Mouse (Mus musculus) layer of hippocampus, postnatal 10 days (tissue): ENCODE data around the gene Dhx35. TPM values are rescaled to one million over a fixed set of nuclear protein-coding genes. Genes with fewer than 3 reads are reported as not detected.
A peak's percentile ranks its signal among the peaks of the same experiment; 100 is the strongest.

ENCODE experiments used
- DNase-seq, 2 experiments: peaks; one replicate each; pipeline ENCODE4 v3.0.0; 2021; ENCODE audit warnings: low spot score in 2 of 2
- long read RNA-seq: library from polyadenylated mRNA; stranded (forward); transcript quantifications from one replicate; pipeline ENCODE4 v2.0.0, GENCODE M21; 2023
- total RNA-seq, 2 experiments: library from RNA; stranded (reverse); gene quantifications; 2 replicates each; pipeline ENCODE4 v1.2.3; 2021

The Dhx35 gene
- total RNA-seq, result 10 to 100 TPM; 21.6 to 21.7 TPM
- long read RNA-seq, transcript Dhx35-202 (22 exons, 3,284 nt), result major isoform, 6 of 17 reads
- long read RNA-seq, partial matches to known transcripts, result 1 of 17 reads
- long read RNA-seq, other reads (novel, unspliced or antisense), result 9 of 17 reads

DNA sequence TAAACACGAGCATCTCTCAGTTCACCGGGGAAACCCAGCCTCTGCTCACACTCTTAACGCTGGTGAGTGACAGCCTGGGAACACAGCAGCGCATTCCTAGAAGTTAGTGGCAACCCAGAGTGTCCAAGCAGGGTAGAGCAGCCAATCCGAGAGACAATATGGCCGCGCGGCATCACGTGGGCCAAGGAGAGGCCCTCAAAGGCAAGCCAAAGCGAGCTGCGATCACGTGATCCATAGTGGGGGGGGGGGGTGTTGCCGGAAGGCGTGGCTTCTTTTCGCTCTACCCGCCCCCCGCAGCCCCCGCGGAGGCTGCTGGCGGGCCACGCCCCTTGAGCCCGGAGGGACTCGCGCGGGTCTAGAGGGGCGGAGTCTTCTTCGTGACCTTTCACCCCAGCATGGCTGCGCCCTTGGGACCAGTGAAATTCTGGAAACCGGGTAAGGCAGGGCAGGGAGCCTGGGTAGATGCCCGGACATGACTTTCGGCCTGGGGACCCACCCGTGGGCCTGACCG, at the start of gene Dhx35:
Dhx35 (plus strand) TSS at position 314 of the 511 bp plus-strand sequence.
- peak; percentile 88 to 92 for DNase-seq

DNA sequence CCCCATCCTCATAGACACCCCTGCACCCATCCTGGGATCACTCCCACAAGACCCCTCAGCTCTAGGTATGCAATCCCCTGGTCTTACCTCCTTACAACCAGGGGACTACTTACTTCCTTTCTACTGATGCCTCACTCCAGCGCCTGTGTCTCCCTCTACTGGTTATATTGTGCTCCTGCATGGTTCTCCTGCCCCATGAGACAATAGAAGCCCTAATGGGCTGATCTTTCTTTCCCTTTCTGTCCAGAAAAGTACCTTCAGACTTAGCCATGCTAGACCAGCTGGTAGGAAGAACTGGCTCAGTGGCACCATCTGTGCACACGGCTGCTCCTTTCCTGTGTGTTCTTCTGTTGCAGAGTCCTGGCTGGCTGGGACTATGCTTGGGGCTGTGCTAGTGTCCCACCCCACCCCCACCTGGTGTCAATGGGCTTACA, 49.5 kb upstream of the Dhx35 start:
- DNase-seq, result peak; percentile 56 to 63

DNA sequence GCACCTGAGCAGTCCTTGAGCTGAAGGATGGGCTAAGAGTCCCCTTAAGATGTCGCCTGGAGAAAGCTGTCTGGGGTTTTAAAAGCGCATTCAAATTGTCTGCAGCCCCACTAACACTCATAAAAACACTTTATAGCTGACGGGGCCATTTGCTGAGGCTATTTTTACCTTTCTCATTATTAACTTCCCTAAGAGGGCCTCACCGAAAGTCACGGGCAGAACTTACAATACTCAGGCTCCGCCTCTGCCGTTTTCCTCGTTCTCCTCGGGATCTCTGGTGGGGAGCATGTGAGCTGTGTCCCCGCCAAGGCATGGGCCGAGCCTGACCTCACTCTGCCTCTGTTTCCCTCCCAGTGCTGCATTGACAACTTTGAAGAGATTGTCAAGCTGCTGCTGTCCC, 48.4 kb upstream of the Dhx35 start:
- DNase-seq, result no peak

DNA sequence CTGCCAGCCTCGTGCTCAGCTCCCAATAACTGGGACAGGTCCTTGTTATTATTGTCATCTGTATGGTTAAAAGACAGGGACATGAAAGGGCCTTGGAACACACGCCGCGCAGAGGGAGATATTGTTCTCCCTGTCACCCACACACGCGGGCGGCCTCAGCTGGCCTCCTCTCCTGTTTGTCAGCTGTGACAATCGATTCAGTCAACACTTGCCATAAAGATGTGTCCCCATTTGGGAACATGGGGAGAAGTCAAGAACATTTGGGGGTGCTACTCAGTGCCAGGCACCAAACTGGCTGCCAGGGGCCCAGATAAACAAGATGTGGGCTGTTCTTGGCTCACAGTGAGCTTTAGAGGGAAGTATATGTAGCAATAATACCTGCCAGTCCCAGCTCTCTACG, 45.2 kb upstream of the Dhx35 start:
- DNase-seq, result peak; percentile 30 to 46

DNA sequence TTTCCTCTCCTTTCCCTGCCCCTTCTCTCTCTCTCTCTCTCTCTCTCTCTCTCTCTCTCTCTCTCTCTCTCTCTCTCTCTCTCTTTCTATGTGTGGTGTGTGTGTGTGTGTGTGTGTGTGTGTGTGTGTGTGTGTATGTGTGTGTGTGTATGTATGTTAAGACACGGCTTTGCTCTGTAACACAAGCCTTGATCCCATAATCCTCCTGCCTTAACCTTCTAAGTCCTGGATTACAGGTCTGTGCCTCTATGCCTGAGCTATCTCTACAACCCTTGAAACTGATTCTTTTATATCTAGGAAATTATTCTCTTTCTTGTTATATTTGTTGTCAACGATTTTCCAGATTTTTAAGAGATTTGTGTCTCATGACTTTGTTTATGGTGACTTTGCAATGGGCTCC, 34.4 kb upstream of the Dhx35 start:
- no peak for DNase-seq

DNA sequence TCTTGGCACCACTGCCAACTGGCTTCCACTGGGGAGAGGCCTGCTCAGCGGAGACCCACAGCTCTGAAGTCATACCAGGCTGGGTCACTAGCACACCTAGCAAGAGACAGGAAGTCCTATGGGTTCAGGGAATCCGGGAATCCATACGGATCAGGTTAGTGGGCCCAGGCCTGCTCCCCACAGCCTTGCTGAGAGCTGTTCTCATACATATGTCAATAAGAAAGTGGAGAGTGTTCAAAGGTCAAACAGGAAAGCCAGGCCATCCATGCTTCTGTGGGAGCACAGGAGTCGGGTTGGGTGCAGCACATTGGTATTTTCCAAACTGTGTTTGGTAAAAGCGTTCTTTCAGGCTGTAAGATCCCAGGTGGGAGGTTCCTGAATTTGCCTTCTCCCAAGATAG, 32.3 kb upstream of the Dhx35 start:
- DNase-seq, result no peak

DNA sequence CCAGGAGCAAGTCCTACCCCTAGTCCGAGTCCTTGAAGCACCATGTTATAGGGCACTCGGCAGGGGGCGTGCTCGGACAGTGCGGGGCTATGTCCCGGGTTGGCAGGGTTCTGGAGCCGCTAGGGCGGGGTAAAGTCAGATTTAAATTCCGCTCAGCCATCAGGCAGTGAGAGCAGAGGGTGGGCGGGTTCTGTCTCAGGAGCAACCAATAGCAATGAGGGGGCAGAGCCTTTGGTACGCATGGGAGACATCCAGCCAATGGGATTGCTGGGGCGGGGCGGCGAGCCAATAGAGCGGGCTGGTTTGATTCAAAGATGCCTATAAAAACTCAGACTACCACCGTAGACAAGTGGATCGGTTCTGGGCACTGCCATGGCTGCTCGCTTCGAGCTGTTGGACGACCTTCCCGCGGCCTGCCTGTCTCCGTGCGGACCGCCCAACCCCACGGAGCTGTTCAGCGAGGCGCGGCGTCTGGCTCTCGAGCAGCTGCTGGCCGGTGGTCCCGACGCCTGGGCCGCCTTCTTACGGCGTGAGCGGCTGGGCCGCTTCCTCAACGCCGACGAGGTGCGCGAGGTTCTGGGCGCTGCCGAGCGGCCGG, 26.8 kb upstream of the Dhx35 start, which contains the start of gene Fam83d:
Fam83d (plus strand) TSS at position 352 of the 598 bp plus-strand sequence.
- DNase-seq, result peak; percentile 97

DNA sequence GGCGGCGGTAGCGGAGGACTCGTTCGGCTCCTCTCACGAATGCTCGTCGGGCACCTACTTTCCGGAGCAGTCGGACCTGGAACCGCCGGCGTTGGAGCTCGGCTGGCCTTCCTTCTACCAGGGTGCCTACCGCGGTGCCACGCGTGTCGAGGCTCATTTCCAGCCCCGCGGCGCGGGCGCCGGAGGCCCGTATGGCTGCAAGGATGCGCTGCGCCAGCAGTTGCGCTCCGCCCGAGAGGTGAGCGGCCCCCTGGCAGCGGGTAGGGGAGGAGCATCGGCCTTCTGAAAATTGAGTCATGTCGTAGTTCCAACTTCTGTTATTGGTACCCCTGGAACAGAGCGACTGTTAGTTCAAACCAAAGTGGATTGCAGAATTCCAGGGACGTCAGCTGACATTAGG, 26.3 kb upstream of the Dhx35 start:
- no peak for DNase-seq

DNA sequence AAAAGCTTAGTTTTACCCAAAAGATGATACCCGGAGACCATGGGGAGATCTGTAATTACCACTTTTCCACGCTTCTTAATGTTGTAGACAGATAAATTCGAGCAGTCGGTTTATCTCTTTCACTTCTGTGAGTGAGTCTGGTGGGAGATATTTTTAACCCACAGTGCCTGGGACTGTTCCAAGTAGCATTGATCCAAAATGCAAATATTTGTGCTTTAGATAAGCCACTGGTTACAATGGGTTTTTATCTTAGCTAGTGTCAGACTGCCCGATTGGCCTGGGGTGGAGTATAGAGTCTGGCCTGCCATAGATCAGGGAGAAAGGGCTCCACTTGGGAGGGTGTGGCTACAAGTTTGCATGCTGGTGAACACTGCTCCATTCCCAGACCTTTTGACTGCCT, 25.8 kb upstream of the Dhx35 start:
- no peak for DNase-seq

DNA sequence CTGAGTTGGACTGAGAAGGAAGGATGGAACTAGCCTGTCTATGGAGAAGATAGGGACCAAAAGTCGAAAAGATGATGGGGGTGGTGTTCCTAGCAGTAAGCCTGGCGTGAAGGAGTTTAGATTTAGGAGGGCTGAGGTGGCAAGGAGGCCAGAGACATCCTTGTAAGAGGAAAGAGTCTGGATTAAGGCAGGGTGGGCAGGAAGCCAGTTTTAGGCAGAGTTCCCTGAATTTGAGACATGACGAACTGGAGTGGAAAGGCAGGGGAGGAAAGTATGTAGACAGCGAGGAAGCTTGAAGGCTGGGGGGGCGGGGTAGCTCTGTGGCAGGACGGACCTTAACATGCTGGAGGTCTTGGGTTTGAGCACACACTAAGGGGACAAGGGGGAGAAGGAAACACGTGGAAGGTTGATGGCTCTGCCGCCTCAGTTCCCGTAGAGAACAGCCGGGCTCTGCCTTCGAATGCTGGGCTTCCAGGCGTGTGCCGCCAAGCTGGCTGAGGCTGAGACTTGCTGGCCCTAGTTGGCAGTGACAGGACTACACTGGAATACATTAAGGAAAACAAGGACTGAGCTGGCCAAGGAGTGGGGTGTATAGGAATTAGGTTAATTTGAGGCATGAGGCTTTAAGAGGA, 24.4 kb upstream of the Dhx35 start:
- DNase-seq, result no peak

DNA sequence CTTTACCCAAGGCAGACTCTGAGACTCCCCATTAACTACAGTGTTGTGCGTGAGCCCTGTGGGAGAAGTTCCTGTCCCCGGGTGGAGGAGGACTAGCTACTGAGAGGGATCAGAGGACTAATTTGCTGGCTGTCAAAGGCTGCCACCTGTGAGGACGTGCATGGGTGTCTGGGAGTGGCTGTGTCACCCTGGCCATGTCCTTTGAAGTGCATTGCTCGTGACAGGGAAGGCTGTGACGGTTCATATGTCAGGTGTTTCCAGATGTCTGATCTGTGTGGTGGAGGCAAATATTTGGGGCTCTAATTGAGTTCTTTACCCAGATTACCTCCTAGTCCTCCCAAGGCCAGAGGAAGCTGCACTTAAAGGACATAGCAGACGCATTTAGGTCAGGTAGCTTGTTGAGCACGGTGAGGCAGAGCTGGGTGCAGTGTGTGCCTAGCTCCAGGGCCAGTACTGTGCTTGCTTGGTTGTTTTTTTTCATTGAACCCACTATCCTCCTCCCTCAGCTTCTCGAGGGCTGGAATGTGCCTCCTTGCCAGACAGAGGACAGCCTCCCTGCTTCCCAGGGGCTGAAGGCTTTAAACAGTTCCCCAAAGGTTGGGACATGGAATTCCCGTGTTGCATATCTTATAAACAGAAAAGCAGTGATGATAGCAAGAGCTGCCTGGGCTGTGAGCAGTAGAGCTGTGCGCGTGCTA, 23.4 kb upstream of the Dhx35 start:
- no peak for DNase-seq

DNA sequence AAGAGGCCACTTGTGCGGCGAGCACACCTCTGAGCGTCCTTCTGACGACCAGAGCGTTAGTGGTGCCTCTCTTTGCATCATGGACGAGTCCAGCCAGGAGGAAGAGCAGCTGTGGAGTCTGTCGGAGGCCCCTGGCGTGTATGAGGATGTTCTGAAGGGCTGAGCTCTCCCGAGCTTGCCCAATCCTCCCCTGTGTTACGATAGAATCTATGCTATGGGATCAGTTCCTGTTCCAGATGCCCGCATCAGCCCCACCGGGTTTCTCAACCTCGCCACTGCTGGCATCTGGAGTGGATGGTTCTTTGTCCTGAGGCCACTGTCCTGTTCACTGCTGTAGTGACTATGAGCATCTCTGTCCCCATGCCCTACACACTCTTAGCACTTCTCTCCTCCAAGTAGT, 21.8 kb upstream of the Dhx35 start:
- DNase-seq, result no peak

DNA sequence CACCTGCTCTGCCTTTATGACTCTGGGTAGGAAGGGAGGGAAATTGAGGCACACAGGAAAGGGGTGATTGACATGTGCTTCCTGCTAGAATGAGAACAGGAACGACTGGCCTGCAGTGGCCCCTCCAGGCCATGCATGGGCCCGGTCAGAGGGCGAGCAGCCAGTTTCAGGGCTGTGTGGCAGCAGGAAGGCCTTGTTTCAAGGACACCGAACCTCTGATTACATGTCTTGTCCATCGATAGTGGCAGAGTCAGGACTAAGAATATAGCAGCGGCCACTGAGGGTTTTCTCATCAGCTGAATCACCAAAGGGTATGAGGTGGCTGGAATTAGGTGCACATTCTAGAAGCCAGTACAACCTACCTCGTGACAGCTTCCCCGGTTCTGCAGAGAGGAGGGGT, 19.7 kb upstream of the Dhx35 start:
- no peak for DNase-seq

DNA sequence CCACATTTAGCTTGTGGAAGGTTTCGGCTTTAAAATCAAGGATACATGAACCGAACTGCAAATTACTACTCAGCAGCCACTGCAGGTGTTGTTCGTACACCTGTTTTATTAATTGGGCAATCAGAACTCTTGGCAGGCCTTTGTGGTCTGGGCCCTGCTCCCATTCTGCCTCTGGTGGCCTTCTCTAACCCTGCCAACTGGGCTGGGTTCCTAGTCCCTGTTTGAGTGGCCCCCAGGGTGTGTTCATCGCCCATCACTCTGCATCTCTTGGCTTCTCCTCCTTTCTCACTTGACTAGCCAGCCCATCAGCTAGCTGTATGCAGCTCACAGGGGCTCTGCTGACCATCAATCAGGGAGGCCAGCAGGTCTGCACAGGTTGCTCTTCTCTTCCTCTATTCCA, 17.9 kb upstream of the Dhx35 start:
- DNase-seq, result no peak

DNA sequence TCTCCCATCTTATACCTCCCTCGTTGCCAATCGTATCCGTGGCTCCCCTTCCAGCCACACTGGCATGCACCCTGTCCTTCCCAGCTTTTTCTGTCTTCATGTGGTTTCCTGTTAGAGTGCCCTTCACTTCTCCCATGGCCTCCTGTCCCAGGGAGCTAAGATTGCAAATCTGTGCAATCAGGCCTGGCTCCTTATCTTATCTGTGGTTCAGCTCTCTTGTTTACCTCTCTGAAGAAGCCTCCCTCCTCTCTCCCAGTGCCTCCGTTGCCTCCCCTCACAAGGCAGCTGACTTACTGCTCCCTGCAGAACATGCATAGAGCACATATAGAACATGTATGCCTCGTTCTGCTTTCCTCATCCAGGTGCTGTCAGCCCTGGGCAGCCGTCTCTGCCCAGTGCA, 17.1 kb upstream of the Dhx35 start:
- no peak for DNase-seq

DNA sequence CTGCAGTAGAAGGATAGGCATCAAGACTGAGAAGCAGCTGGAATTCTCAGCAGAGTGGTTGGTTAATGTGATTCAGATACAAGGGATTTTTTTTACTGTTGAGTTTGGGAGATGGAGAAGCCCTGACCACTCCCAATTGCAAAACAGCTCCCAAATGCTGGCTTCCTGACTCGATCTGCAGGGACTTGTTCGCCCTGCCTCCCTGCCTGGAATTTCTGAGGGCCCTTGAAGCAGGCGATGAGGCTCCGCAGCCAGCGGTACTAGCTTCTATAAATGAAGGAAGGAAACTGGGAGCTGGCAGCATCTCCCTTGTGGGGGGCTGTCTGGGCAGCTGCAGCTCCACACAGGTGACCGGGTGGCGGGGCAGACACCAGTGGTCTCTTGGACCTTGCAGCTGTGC, 16.3 kb upstream of the Dhx35 start:
- no peak for DNase-seq

DNA sequence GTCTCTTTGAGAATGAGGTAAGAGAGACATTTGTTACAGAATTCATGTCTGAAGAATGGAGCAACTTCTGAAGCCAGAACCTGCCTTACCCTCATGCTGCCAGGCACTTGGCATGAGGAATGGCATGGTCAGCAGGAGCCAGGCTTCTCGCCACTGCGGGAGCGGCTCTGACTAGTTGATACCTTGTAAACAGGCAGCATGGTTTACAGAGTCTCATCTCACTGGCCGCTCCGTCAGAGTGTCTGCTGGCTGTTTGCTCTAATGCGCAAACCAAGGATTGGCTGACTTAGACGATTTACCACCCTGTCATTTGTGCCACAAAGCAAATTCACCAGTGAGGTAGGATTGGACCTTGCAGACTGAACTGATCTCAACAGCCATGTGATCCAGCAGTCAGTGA, 13.5 kb upstream of the Dhx35 start:
- no peak for DNase-seq

DNA sequence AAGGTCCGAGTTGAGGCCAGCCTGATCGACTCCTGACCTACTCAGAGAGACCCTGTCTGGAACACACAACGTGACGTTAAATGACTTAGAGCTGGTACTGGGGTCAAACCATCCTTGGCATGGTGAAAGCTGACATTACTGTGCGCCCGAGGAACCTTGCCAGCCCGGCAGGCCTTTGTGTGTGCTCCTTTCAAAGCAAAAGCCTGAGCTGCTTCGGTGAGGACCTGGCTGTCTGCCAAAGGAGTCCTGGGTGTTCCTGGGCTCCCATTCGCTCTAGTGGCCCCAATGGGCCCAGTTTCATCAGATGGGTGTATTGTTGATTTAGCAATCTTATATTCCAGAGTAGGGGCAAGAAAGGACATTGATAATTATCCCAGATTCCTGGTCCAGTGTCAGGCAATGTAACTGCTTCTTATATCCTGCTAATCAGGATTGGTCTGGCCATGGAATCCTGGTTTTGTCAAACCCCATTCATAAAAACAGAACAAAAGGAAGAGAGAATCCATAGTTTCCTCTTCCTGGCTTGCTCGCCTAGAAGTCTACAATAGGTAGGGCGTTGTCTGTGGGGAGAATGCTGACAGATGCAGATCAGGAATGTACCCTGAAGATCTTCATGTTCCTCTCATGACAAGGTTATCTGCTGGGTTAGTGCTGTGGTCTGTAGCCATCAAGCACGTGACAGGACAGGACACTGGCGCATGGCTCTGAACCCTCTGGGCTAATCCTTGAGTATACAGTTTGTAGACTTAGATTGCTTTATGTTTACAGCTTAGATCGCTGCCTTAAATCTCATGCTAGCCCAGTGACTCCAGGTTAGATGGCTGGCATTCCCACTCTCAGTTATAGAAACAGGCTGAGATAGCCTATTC, 7.4 kb upstream of the Dhx35 start:
- no peak for DNase-seq

DNA sequence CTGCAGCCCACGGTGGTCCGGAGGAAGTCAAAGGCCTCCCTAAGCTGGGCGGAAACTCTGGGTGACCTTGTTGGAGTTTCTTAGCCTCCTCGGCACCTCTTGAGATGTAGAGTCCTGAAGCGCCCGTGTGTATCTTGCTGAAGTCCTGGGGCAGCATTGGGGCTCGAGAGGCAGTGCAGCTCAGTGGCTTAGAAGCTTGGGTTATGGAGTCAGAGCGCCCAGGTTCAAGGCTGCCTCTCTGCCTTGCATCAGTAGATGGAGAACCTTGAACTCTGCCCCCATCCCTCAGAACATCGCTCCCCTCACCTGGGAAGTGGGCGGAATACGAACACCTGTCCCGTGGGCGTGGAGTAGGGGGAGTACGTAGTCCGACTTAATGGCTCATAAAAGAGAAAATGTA, 436 bp downstream of the Dhx35 start:
- DNase-seq, result no peak

DNA sequence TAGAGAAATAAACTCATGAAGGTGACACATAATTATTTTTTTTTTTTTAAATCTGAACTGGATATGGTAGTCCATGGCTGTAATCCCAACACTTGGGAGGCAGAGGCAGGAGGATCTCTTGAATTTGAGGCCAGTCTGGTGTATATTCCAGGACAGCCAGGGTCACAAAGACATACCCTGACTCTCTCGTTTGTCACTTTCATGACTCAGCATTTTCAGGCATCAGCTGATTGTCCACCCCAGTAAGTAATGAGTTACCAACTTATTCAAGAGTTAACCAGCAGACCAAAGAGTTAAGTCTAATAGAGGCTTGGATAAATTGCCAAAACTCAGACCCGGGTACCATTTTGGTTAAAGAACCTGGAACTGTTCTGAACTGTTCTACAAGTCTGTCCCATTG, 1.3 kb downstream of the Dhx35 start:
- DNase-seq, result no peak

DNA sequence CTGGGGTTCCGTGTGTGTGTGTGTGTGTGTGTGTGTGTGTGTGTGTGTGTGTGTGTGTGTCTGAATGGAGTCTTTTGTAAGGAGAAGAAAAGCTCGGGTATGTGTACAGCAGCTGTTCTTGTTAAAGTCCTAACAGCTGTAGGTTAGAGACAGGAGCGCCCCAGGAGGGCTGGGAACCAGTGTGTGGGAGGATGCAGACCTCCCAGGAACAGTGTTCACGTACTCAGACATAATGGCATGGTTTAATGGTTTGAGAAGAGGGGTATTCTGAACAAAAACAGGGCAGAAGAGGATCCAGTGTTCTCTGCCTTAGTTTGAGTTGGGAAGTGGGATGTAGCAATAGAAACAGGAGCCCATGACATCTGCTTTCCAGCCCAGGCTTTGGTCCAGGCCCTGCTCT, 4.7 kb downstream of the Dhx35 start:
- peak in 1 of 2 experiments; percentile 28 for DNase-seq
